Mouse (Mus musculus): ENCODE data around the gene Tuba4a. TPM values are rescaled to one million over a fixed set of nuclear protein-coding genes. Genes with fewer than 3 reads are reported as not detected.

The Tuba4a gene
- polyA plus RNA-seq, 1 experiment from 2014 or later, result 59.9 TPM

DNA sequence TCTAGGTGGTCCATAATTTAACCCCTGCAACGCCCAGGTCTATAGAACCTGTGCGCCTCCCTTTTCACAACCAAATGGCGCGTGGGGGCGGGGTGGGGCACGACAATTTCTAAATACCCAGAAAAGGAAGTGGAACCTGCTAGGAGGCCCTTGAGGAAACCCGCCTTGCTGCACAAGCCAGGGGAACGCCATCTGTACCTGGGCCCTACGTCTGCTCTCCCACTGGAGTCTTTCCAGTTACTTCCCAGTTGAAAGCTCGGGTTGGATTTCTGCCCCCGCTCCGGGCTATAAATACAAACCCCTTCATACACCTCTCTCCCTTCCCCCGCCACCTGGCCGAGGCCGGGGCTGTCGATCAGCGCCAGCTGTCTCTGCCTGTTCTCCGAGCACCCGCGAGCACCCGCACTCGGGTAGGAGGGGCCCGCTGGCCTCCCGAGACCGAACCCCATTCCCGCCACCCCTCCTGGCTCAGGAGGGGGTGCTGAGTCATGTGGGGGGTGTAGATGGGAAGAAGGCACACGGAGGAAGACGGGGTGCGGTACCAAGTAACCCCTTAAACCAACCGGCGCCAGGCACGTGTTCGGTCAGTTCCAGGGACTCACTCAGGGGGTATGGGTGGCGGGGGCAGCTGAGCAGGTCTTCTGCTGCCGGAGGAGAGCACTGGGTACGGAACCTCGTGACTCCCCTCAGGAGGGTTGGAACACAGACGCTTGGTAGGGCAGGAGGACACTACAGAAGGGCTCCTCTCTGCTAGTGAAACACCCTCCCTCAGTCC is 1.3 kb downstream of the Tuba4a start:
- Histone ChIP-seq H3K27ac (ENCODE audit: low read length) (peak overlapping the region; percentile 44; the same call in 1 of the 2 replicates), H3K4me2 (replicated peaks; ENCODE audit: low read depth, low read length) (peak overlapping the region; percentile 98), H3K36me3 (ENCODE audit: control insufficient read depth, insufficient read depth, low read length) (peaks cover 10% of the 10 kb centered on the region; the same call in 1 of the 2 replicates), H3K27me3 (ENCODE audit: control insufficient read depth, insufficient read depth, low read length) (peaks cover 10% of the 10 kb centered on the region), H3K4me3 (ENCODE audit: low read depth, low read length) (peak overlapping the region; percentile 51), H3K4me1 (ENCODE audit: control insufficient read depth, insufficient read depth, low read length) (peaks cover 9% of the 10 kb centered on the region; the same call in 1 of the 2 replicates), H3K9ac (replicated peaks; ENCODE audit: low read depth, low read length) (peak overlapping the region; percentile 47), H3K9me3 (ENCODE audit: control insufficient read depth, low read depth, low read length) (no peaks in the 10 kb centered on the region)
- WGBS, result 1% methylated on average over 38 of the region's 38 CpGs
- peak; percentile 24 for ATAC-seq (ENCODE audit: insufficient number of reproducible peaks, insufficient read depth, low FRiP score, low read depth)

GRCm38 (mm10) chr1:75217893-75218226 is 1.8 kb downstream of the Tuba4a start:
- Histone ChIP-seq H3K27ac (ENCODE audit: low read length) (peak overlapping the region; percentile 44; the same call in 1 of the 2 replicates), H3K4me2 (replicated peaks; ENCODE audit: low read depth, low read length) (peak overlapping the region; percentile 98), H3K4me1 (ENCODE audit: control insufficient read depth, insufficient read depth, low read length) (peaks cover 10% of the 10 kb centered on the region; the same call in 1 of the 2 replicates), H3K4me3 (ENCODE audit: low read depth, low read length) (peak overlapping the region; percentile 51), H3K9ac (replicated peaks; ENCODE audit: low read depth, low read length) (0 out of 2 replicates have a peak overlapping the region, but pooled peaks have one; percentile 47), H3K36me3 (ENCODE audit: control insufficient read depth, insufficient read depth, low read length) (peaks cover 16% of the 10 kb centered on the region; the same call in 1 of the 2 replicates), H3K9me3 (ENCODE audit: control insufficient read depth, low read depth, low read length) (no peaks in the 10 kb centered on the region), H3K27me3 (ENCODE audit: control insufficient read depth, insufficient read depth, low read length) (peaks cover 10% of the 10 kb centered on the region)
- ATAC-seq (ENCODE audit: insufficient number of reproducible peaks, insufficient read depth, low FRiP score, low read depth), result no peak
- WGBS, result 2% methylated on average over 6 of the region's 6 CpGs

- Histone ChIP-seq H3K27ac (ENCODE audit: low read length) (no peak overlapping the region), H3K4me1 (ENCODE audit: control insufficient read depth, insufficient read depth, low read length) (peaks cover 14% of the 10 kb centered on the region; the same call in 1 of the 2 replicates), H3K27me3 (ENCODE audit: control insufficient read depth, insufficient read depth, low read length) (peaks cover 10% of the 10 kb centered on the region), H3K9ac (replicated peaks; ENCODE audit: low read depth, low read length) (no peak overlapping the region), H3K4me3 (ENCODE audit: low read depth, low read length) (no peak overlapping the region), H3K9me3 (ENCODE audit: control insufficient read depth, low read depth, low read length) (no peaks in the 10 kb centered on the region), H3K4me2 (replicated peaks; ENCODE audit: low read depth, low read length) (no peak overlapping the region), H3K36me3 (ENCODE audit: control insufficient read depth, insufficient read depth, low read length) (peaks cover 18% of the 10 kb centered on the region; the same call in 1 of the 2 replicates)
- WGBS, result 75% methylated on average over 13 of the region's 13 CpGs
- no peak for ATAC-seq (ENCODE audit: insufficient number of reproducible peaks, insufficient read depth, low FRiP score, low read depth)
These were observed 2.7 kb downstream of the Tuba4a start for GRCm38 (mm10) chr1:75216797-75217585.

- Histone ChIP-seq H3K4me1 (ENCODE audit: control insufficient read depth, insufficient read depth, low read length) (peaks cover 21% of the 10 kb centered on the region), H3K36me3 (ENCODE audit: control insufficient read depth, insufficient read depth, low read length) (peaks cover 18% of the 10 kb centered on the region; the same call in 1 of the 2 replicates), H3K4me2 (replicated peaks; ENCODE audit: low read depth, low read length) (no peak overlapping the region), H3K9ac (replicated peaks; ENCODE audit: low read depth, low read length) (no peak overlapping the region), H3K4me3 (ENCODE audit: low read depth, low read length) (no peak overlapping the region), H3K27ac (ENCODE audit: low read length) (no peak overlapping the region), H3K27me3 (ENCODE audit: control insufficient read depth, insufficient read depth, low read length) (peaks cover 7% of the 10 kb centered on the region), H3K9me3 (ENCODE audit: control insufficient read depth, low read depth, low read length) (no peaks in the 10 kb centered on the region)
- 91% methylated on average over 9 of the region's 9 CpGs for WGBS
- ATAC-seq (ENCODE audit: insufficient number of reproducible peaks, insufficient read depth, low FRiP score, low read depth), result no peak
These were observed 3.9 kb downstream of the Tuba4a start for GRCm38 (mm10) chr1:75215785-75216184.

GRCm38 (mm10) chr1:75214886-75215285 is 4.8 kb downstream of the Tuba4a start:
- ATAC-seq (ENCODE audit: insufficient number of reproducible peaks, insufficient read depth, low FRiP score, low read depth), result no peak
- Histone ChIP-seq H3K9me3 (ENCODE audit: control insufficient read depth, low read depth, low read length) (no peaks in the 10 kb centered on the region), H3K27me3 (ENCODE audit: control insufficient read depth, insufficient read depth, low read length) (no peaks in the 10 kb centered on the region), H3K4me2 (replicated peaks; ENCODE audit: low read depth, low read length) (no peak overlapping the region), H3K9ac (replicated peaks; ENCODE audit: low read depth, low read length) (no peak overlapping the region), H3K27ac (ENCODE audit: low read length) (peak overlapping the region; percentile 58; the same call in 1 of the 2 replicates), H3K4me3 (ENCODE audit: low read depth, low read length) (no peak overlapping the region), H3K36me3 (ENCODE audit: control insufficient read depth, insufficient read depth, low read length) (peaks cover 18% of the 10 kb centered on the region; the same call in 1 of the 2 replicates), H3K4me1 (ENCODE audit: control insufficient read depth, insufficient read depth, low read length) (peaks cover 27% of the 10 kb centered on the region)
- WGBS, result 65% methylated on average over 5 of the region's 5 CpGs

DNA sequence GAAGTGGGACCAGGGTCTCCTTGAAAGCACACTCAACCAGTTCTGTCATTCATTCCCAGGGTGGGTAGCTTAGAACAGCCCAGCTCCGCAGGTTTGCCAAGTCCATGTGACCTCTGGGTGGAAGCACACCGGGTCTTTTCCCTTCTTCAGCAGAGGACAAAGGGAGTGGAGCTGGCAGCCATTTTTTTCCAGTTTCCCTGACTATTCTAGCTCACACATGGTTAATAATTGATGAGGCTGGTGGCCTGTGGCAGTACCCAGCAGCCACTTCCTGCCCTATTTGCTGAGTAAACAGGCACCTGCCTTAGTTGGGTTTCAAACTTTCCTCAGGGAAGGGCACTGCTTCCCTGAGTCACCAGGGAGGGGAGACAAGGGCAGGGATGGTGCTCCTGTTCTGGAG is 5.2 kb downstream of the Tuba4a start:
- Histone ChIP-seq H3K27me3 (ENCODE audit: control insufficient read depth, insufficient read depth, low read length) (no peaks in the 10 kb centered on the region), H3K36me3 (ENCODE audit: control insufficient read depth, insufficient read depth, low read length) (peaks cover 18% of the 10 kb centered on the region; the same call in 1 of the 2 replicates), H3K9me3 (ENCODE audit: control insufficient read depth, low read depth, low read length) (no peaks in the 10 kb centered on the region), H3K27ac (ENCODE audit: low read length) (peak overlapping the region; percentile 77; the same call in 1 of the 2 replicates), H3K9ac (replicated peaks; ENCODE audit: low read depth, low read length) (no peak overlapping the region), H3K4me1 (ENCODE audit: control insufficient read depth, insufficient read depth, low read length) (peaks cover 27% of the 10 kb centered on the region; the same call in 1 of the 2 replicates), H3K4me2 (replicated peaks; ENCODE audit: low read depth, low read length) (no peak overlapping the region), H3K4me3 (ENCODE audit: low read depth, low read length) (no peak overlapping the region)
- ATAC-seq (ENCODE audit: insufficient number of reproducible peaks, insufficient read depth, low FRiP score, low read depth), result peak; percentile 47
- WGBS, result 65% methylated on average over 2 of the region's 2 CpGs

GRCm38 (mm10) chr1:75213096-75213495 is 6.6 kb downstream of the Tuba4a start:
- Histone ChIP-seq H3K4me1 (ENCODE audit: control insufficient read depth, insufficient read depth, low read length) (peaks cover 22% of the 10 kb centered on the region; the same call in 1 of the 2 replicates), H3K27ac (ENCODE audit: low read length) (no peak overlapping the region), H3K4me2 (replicated peaks; ENCODE audit: low read depth, low read length) (no peak overlapping the region), H3K9ac (replicated peaks; ENCODE audit: low read depth, low read length) (no peak overlapping the region), H3K9me3 (ENCODE audit: control insufficient read depth, low read depth, low read length) (no peaks in the 10 kb centered on the region), H3K4me3 (ENCODE audit: low read depth, low read length) (no peak overlapping the region), H3K36me3 (ENCODE audit: control insufficient read depth, insufficient read depth, low read length) (peaks cover 18% of the 10 kb centered on the region; the same call in 1 of the 2 replicates), H3K27me3 (ENCODE audit: control insufficient read depth, insufficient read depth, low read length) (no peaks in the 10 kb centered on the region)
- 87% methylated on average over 7 of the region's 7 CpGs for WGBS
- no peak for ATAC-seq (ENCODE audit: insufficient number of reproducible peaks, insufficient read depth, low FRiP score, low read depth)

DNA sequence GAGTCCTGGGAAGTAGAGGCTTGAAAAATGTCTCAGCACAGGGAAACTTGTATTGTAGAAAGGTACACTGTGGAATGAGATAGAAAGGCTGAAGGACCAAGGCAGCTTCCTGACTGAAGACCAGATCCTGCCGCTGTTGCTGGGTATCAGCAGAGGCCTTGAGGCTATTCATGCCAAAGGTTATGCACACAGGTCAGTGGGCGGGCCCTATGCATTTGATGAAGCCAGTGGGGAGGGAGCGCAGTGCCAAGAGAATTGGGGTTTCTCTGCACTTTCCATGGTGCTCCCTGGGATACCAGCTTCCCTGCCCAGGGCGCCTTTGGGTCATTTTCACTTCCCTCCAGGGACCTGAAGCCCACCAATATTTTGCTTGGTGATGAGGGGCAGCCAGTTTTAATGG is 7.1 kb downstream of the Tuba4a start:
- H3K27me3 ChIP-seq (ENCODE audit: control insufficient read depth, insufficient read depth, low read length), result no peaks in the 10 kb centered on the region
- 74% methylated on average over 4 of the region's 4 CpGs for WGBS
- peaks cover 18% of the 10 kb centered on the region; the same call in 1 of the 2 replicates for H3K36me3 ChIP-seq (ENCODE audit: control insufficient read depth, insufficient read depth, low read length)
- peaks cover 22% of the 10 kb centered on the region; the same call in 1 of the 2 replicates for H3K4me1 ChIP-seq (ENCODE audit: control insufficient read depth, insufficient read depth, low read length)
- H3K4me3 ChIP-seq (ENCODE audit: low read depth, low read length), result no peak overlapping the region
- no peak for ATAC-seq (ENCODE audit: insufficient number of reproducible peaks, insufficient read depth, low FRiP score, low read depth)
- H3K9me3 ChIP-seq (ENCODE audit: control insufficient read depth, low read depth, low read length), result no peaks in the 10 kb centered on the region
- H3K27ac ChIP-seq (ENCODE audit: low read length), result no peak overlapping the region
- no peak overlapping the region for H3K9ac ChIP-seq (replicated peaks; ENCODE audit: low read depth, low read length)
- no peak overlapping the region for H3K4me2 ChIP-seq (replicated peaks; ENCODE audit: low read depth, low read length)

Data from stomach, embryonic 14.5 days (tissue).